Mouse (Mus musculus): ENCODE results near the gene Osbpl8.
"Not testable (repeated sequence)": the region's sequence is repeated elsewhere in the genome, so short reads cannot be mapped to it uniquely, and the experiment has no call there.

Osbpl8 gene

GRCm38 (mm10) chr10:111185574-111186269 is 21.2 kb downstream of the Osbpl8 start:
- DNase-seq (ENCODE audit: low spot score in 2 of 2): no peak

- no peak for DNase-seq (ENCODE audit: low spot score in 2 of 2)
These were observed 24.5 kb downstream of the Osbpl8 start for GRCm38 (mm10) chr10:111189022-111189555.

- peak; percentile 60 to 66 for DNase-seq (ENCODE audit: low spot score in 2 of 2)
These were observed 25.7 kb downstream of the Osbpl8 start for GRCm38 (mm10) chr10:111190110-111190795.

GRCm38 (mm10) chr10:111193536-111193935 is 29.0 kb downstream of the Osbpl8 start:
- no peak for DNase-seq (ENCODE audit: low spot score in 2 of 2)

GRCm38 (mm10) chr10:111196191-111196590 is 31.6 kb downstream of the Osbpl8 start:
- no peak for DNase-seq (ENCODE audit: low spot score in 2 of 2)

GRCm38 (mm10) chr10:111198705-111199104 is 34.2 kb downstream of the Osbpl8 start:
- not testable (repeated sequence) for DNase-seq (ENCODE audit: low spot score in 2 of 2)

GRCm38 (mm10) chr10:111201120-111201519 is 36.6 kb downstream of the Osbpl8 start:
- no peak for DNase-seq (ENCODE audit: low spot score in 2 of 2)

- DNase-seq (ENCODE audit: low spot score in 2 of 2): no peak
These were observed 37.1 kb downstream of the Osbpl8 start for GRCm38 (mm10) chr10:111201666-111202065.

GRCm38 (mm10) chr10:111204089-111204488 is 39.5 kb downstream of the Osbpl8 start:
- no peak for DNase-seq (ENCODE audit: low spot score in 2 of 2)

- no peak for DNase-seq (ENCODE audit: low spot score in 2 of 2)
These were observed 40.9 kb downstream of the Osbpl8 start for GRCm38 (mm10) chr10:111205421-111205820.

GRCm38 (mm10) chr10:111207386-111207785 is 42.8 kb downstream of the Osbpl8 start:
- no peak for DNase-seq (ENCODE audit: low spot score in 2 of 2)

- DNase-seq (ENCODE audit: low spot score in 2 of 2): no peak
These were observed 49.5 kb downstream of the Osbpl8 start for GRCm38 (mm10) chr10:111214084-111214483.

GRCm38 (mm10) chr10:111214696-111215095 is 50.1 kb downstream of the Osbpl8 start:
- DNase-seq (ENCODE audit: low spot score in 2 of 2): no peak

- DNase-seq (ENCODE audit: low spot score in 2 of 2): no peak
These were observed 51.0 kb downstream of the Osbpl8 start for GRCm38 (mm10) chr10:111215572-111215971.

- DNase-seq (ENCODE audit: low spot score in 2 of 2): no peak
These were observed 51.6 kb downstream of the Osbpl8 start for GRCm38 (mm10) chr10:111216111-111216510.

GRCm38 (mm10) chr10:111222535-111222934 is 58.0 kb downstream of the Osbpl8 start:
- DNase-seq (ENCODE audit: low spot score in 2 of 2): no peak

- no peak for DNase-seq (ENCODE audit: low spot score in 2 of 2)
These were observed 58.8 kb downstream of the Osbpl8 start for GRCm38 (mm10) chr10:111223218-111223830.

GRCm38 (mm10) chr10:111224696-111225095 is 60.1 kb downstream of the Osbpl8 start:
- DNase-seq (ENCODE audit: low spot score in 2 of 2): no peak

GRCm38 (mm10) chr10:111226508-111226907 is 62.0 kb downstream of the Osbpl8 start:
- peak; percentile 48 to 96 for DNase-seq (ENCODE audit: low spot score in 2 of 2)

GRCm38 (mm10) chr10:111232237-111232636 is 67.7 kb downstream of the Osbpl8 start:
- DNase-seq (ENCODE audit: low spot score in 2 of 2): not testable (repeated sequence)

- no peak for DNase-seq (ENCODE audit: low spot score in 2 of 2)
These were observed 69.1 kb downstream of the Osbpl8 start for GRCm38 (mm10) chr10:111233476-111234130.

All from left cerebral cortex, adult 9 months (tissue).